Mouse (Mus musculus) midbrain, embryonic 12.5 days (tissue): Measurements from ENCODE around the gene A630089N07Rik. TPM values are rescaled to one million over a fixed set of nuclear protein-coding genes. Genes with fewer than 3 reads are reported as not detected.
"Not testable (repeated sequence)": the region's sequence is repeated elsewhere in the genome, so short reads cannot be mapped to it uniquely, and the experiment has no call there.

Source experiments
- ATAC-seq: fragments of 200-750 bp; cut with Nextera tagmentation; 2 replicates; pipeline ENCODE4 v1.8.0; 2017; ENCODE audit warnings: low read depth, moderate TSS enrichment, moderate library complexity; ENCODE audit not compliant: low FRiP score
- H3K27ac ChIP-seq: fragments of 300-500 bp; sonication (generic); replicated peaks from 2 replicates; pipeline ENCODE4 v1.5.1; 2016; ENCODE audit warnings: mild to moderate bottlenecking
- H3K27me3 ChIP-seq: fragments of 300-500 bp; sonication (generic); 2 replicates; pipeline ENCODE4 v1.6.1; 2016; ENCODE audit warnings: mild to moderate bottlenecking
- H3K36me3 ChIP-seq: fragments of 300-500 bp; sonication (generic); 2 replicates; pipeline ENCODE4 v1.6.1; 2016
- H3K4me1 ChIP-seq: fragments of 300-500 bp; sonication (generic); 2 replicates; pipeline ENCODE4 v1.6.1; 2016
- H3K4me2 ChIP-seq: fragments of 300-500 bp; sonication (generic); replicated peaks from 2 replicates; pipeline ENCODE4 v1.6.1; 2016; ENCODE audit warnings: mild to moderate bottlenecking, moderate library complexity
- H3K4me3 ChIP-seq: fragments of 300-500 bp; sonication (generic); 2 replicates; pipeline ENCODE4 v1.5.1; 2016; ENCODE audit warnings: mild to moderate bottlenecking
- H3K9ac ChIP-seq: fragments of 300-500 bp; sonication (generic); replicated peaks from 2 replicates; pipeline ENCODE4 v1.6.1; 2016; ENCODE audit warnings: mild to moderate bottlenecking, moderate library complexity
- H3K9me3 ChIP-seq: fragments of 300-500 bp; sonication (generic); 2 replicates; pipeline ENCODE4 v1.6.1; 2016; ENCODE audit warnings: mild to moderate bottlenecking
- WGBS: fragments of 180-500 bp; shearing (Covaris S2); methylation state at CpG from one replicate; pipeline ENCODE4 v1.1.7; 2016; 5-methylcytosine and 5-hydroxymethylcytosine counted together
- polyA plus RNA-seq: library from polyadenylated mRNA; unstranded; fragments of >200 nt; fragmentation: Nextera tagmentation; extraction: Ambion mirVana; gene quantifications from 2 replicates; pipeline ENCODE4 v1.2.1, GENCODE M21; 2016

The A630089N07Rik gene
- polyA plus RNA-seq, 1 experiment from 2014 or later = 23.3 TPM

DNA sequence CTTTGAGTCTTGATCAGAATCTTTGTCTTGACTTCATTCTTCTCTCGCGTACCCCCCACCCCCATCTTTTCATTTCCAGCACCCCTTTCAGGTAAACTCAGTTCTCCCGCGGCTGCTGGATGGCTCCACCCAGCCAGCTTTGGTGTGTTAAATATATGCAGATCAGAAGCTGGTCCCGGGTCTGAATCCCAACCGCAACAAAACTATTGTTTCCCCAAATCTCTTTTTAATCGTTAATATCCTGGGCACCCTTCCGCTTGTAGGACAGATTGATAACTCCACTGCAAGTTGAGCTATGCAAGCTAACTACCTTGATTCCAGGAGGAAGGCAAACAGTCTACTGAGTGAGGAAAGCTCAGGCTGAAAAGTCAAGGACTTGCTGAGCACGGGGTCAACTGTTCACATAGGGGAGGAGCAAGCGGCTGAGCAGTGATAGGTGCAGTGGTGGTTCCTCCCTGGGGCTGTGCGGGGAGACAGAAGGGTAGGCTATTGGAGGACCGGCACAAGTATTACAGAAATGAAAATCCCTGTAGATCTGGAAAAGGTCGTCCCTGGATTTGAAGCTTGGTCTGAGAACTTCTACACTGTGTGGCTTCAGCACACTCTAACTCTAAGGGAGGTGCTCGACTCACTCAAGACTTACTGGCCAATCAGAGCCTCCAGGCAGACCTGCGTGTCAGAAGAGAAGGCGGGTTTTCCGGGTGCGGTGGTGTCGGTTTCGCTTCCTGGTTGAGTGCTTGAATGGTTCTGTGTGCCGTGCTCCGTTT lies 85.5 kb downstream of the A630089N07Rik start, which contains the start of gene B230307C23Rik:
TSS of gene B230307C23Rik (plus strand) at position 700 of the 767 bp plus-strand sequence.
- Histone ChIP-seq H3K27ac (peak within 1 kb of the TSS; percentile 39; the same call in 1 of the 2 replicates), H3K9me3 (peaks cover 7% of the 10 kb centered on the region), H3K4me3 (peak within 1 kb of the TSS; percentile 64), H3K9ac (peak within 1 kb of the TSS; percentile 57), H3K4me2 (peak within 1 kb of the TSS; percentile 72), H3K27me3 (no peaks in the 10 kb centered on the region), H3K4me1 (peaks cover 14% of the 10 kb centered on the region), H3K36me3 (peaks cover 5% of the 10 kb centered on the region)
- WGBS = 2% methylated on average over 22 of the region's 22 CpGs
- peak; percentile 98 for ATAC-seq

DNA sequence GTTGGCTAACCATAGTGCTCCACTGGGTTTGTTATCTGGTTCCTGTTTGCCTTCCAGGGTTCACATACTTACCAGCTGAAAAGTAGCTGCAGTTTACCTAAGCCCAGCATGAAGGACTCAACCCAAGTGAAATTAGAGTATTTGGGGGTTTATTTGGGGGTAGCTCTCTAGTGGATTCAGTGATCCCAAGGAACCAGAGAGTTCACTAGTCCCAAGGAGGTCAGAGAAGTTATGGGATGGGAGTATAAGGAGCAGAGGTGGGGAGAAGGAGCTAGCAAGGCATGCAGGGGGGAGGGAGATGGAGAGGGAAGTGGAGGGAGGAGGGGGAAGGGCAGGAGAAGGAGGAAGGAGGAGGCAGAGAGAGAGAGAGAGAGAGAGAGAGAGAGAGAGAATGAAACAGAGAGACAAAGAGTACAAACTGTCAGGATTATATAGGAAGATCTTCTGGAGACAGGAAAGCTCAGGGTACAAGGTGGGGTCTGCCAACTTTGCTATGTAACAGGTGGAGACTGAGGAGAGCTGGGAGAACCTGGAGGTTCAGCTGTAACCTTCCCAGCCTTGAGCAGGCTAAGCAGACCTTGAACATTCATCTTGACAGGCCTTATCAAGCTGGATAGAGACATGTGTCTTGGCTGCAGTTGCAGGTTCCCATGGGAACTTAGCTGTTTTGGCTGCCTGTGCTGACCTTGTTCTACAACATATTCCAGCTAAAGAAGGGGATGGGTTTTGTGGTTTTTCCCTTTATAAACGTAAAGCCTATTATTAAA lies 86.2 kb downstream of the A630089N07Rik start:
- 0 out of 2 replicates have a peak overlapping the region, but pooled peaks have one; percentile 57 for H3K9ac ChIP-seq
- H3K27me3 ChIP-seq = no peaks in the 10 kb centered on the region
- 30% methylated on average over 1 of the region's 1 CpGs for WGBS
- no peak for ATAC-seq
- H3K27ac ChIP-seq = no peak overlapping the region
- peaks cover 7% of the 10 kb centered on the region for H3K9me3 ChIP-seq
- H3K4me3 ChIP-seq = peak overlapping the region; percentile 64
- H3K36me3 ChIP-seq = peaks cover 5% of the 10 kb centered on the region
- H3K4me1 ChIP-seq = peaks cover 14% of the 10 kb centered on the region
- peak overlapping the region; percentile 72 for H3K4me2 ChIP-seq

DNA sequence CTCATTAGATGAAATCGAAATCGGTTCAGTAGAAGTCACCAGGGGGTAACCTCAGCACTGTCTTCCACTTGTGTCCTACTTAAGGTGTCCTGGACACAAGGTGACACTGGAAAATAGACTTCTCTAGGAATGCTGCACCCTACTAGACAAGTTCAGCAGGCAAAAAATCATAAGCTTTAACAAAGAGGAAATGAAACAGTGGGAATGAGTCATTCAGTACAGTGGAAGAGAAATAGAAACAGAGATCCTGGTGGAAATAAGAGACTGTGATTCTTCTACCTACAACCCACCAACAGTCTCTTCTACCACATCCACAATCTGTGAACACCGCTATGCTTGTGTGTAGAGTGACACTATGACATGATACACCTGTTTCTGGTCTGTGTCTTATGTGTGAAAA lies 89.8 kb downstream of the A630089N07Rik start:
- H3K9me3 ChIP-seq, H3K9ac ChIP-seq, H3K4me2 ChIP-seq, H3K27me3 ChIP-seq, H3K27ac ChIP-seq, H3K4me3 ChIP-seq, ATAC-seq, H3K36me3 ChIP-seq, H3K4me1 ChIP-seq: not testable (repeated sequence)
- WGBS = 87% methylated on average over 3 of the region's 3 CpGs

DNA sequence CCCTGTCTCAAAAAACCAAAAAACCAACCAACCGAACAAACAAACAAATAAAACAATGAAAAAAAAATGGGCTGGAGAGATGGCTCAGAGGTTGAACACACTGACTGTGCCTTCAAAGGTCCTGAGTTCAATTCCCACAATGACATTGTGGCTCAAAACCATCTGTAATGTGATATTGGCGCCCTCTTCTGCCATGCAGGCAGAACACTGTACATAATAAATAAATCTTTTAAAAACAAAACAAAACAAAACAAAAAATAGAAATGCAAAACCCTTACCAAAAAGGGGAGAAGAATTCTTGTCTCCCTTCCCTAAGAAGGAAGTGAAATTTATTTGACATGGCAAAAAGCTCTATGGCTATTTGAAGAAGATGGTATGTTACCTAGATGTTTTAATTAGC lies 90.7 kb downstream of the A630089N07Rik start:
- H3K36me3 ChIP-seq = no peaks in the 10 kb centered on the region
- no peak overlapping the region for H3K9ac ChIP-seq
- H3K4me2 ChIP-seq = no peak overlapping the region
- no peak overlapping the region for H3K27ac ChIP-seq
- peaks cover 4% of the 10 kb centered on the region; the same call in 1 of the 2 replicates for H3K9me3 ChIP-seq
- no peaks in the 10 kb centered on the region for H3K27me3 ChIP-seq
- H3K4me1 ChIP-seq = peaks cover 5% of the 10 kb centered on the region
- no peak overlapping the region for H3K4me3 ChIP-seq
- 71% methylated on average over 2 of the region's 2 CpGs for WGBS
- no peak for ATAC-seq

DNA sequence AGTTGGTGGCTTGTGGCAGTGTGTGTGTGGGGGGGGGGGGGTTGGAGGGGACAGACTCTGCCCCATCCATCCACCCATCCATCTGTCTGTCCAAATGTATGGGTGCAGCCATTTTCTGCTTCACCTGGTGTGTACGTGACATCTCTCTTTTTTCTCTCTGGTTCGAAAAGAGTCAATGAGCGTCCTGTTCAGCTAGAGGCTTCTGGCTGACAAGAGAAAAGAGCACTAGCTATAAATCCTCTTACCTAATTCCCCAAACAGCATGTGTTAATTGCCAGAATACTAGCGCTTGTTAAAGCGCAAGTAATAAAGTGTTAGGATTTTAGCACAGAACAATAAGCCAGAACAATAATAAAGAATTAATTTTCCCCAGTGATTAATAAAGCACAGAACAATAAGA lies 97.7 kb downstream of the A630089N07Rik start:
- no peaks in the 10 kb centered on the region for H3K27me3 ChIP-seq
- no peaks in the 10 kb centered on the region for H3K4me1 ChIP-seq
- ATAC-seq = no peak
- no peak overlapping the region for H3K4me3 ChIP-seq
- no peaks in the 10 kb centered on the region for H3K36me3 ChIP-seq
- WGBS = 48% methylated on average over 5 of the region's 5 CpGs
- peaks cover 4% of the 10 kb centered on the region; the same call in 1 of the 2 replicates for H3K9me3 ChIP-seq
- H3K27ac ChIP-seq = no peak overlapping the region
- no peak overlapping the region for H3K4me2 ChIP-seq
- no peak overlapping the region for H3K9ac ChIP-seq

- no peak overlapping the region for H3K9ac ChIP-seq
- no peaks in the 10 kb centered on the region for H3K4me1 ChIP-seq
- no peaks in the 10 kb centered on the region for H3K27me3 ChIP-seq
- no peak for ATAC-seq
- no peak overlapping the region for H3K4me3 ChIP-seq
- H3K9me3 ChIP-seq = no peaks in the 10 kb centered on the region
- H3K27ac ChIP-seq = no peak overlapping the region
- H3K4me2 ChIP-seq = no peak overlapping the region
- H3K36me3 ChIP-seq = no peaks in the 10 kb centered on the region
- 85% methylated on average over 1 of the region's 1 CpGs for WGBS
Measured at GRCm38 (mm10) chr16:97981362-97981761, 100.9 kb downstream of the A630089N07Rik start.

DNA sequence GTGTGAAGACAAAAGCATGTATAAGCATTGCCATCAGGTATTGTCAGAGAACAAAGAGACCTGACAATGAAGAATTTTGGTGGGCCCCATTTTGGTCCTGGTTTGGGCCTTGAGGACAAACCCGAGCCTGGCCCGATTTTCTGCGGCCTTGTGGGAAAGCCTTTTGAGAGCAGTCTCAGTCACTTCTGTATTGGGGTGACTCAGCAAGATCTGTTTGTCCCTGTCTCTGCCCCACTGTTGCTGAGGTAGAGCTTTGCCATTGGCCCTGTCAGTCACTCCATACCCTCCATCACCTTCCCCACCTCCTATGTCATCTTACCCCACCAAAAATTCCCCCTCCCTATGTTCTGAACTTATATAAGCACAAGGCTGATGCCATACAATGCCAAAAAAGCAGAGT lies 104.5 kb downstream of the A630089N07Rik start:
- H3K4me3 ChIP-seq = no peak overlapping the region
- H3K9ac ChIP-seq = no peak overlapping the region
- no peak overlapping the region for H3K4me2 ChIP-seq
- no peaks in the 10 kb centered on the region for H3K9me3 ChIP-seq
- no peaks in the 10 kb centered on the region for H3K27me3 ChIP-seq
- H3K27ac ChIP-seq = no peak overlapping the region
- H3K4me1 ChIP-seq = no peaks in the 10 kb centered on the region
- 86% methylated on average over 3 of the region's 3 CpGs for WGBS
- no peak for ATAC-seq
- H3K36me3 ChIP-seq = no peaks in the 10 kb centered on the region

- Histone ChIP-seq H3K9ac (no peak overlapping the region), H3K9me3 (no peaks in the 10 kb centered on the region), H3K4me1 (no peaks in the 10 kb centered on the region), H3K27ac (no peak overlapping the region), H3K4me3 (no peak overlapping the region), H3K4me2 (no peak overlapping the region), H3K36me3 (no peaks in the 10 kb centered on the region), H3K27me3 (no peaks in the 10 kb centered on the region)
- ATAC-seq = no peak
- 61% methylated on average over 1 of the region's 1 CpGs for WGBS
Measured at GRCm38 (mm10) chr16:97977277-97977676, 105.0 kb downstream of the A630089N07Rik start.

DNA sequence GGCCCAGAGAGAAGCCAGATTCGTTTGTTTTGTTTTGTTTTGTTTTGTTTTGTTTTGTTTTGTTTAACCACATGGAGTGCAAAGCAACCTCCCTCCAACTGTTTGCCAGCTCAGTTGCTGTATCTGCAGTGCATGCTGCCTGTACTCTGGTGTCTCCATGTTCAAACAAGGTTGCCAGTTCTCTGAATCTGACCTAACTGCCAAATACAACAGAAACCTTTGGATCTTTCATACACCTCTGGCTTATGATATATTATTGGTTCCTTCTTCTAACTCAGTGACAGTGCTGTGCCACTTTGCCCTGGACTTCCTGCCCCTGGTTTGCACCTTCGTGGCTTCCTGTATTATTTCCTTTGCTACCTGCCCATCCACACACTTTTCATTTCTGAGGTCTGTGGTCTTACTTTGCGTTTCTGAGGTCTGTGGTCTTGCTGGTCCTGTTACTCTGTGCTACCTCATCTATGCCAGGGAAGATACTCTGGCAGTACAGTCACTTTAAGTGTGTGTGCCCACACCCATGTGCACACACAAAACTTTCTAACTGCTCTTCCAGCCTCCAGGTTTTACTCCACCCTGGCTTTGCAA lies 118.2 kb downstream of the A630089N07Rik start:
- Histone ChIP-seq H3K4me1 (peaks cover 7% of the 10 kb centered on the region; the same call in 1 of the 2 replicates), H3K9me3 (no peaks in the 10 kb centered on the region), H3K36me3 (no peaks in the 10 kb centered on the region), H3K27me3 (no peaks in the 10 kb centered on the region), H3K27ac (no peak overlapping the region), H3K9ac (no peak overlapping the region), H3K4me3 (no peak overlapping the region), H3K4me2 (no peak overlapping the region)
- no peak for ATAC-seq
- WGBS = 84% methylated on average over 3 of the region's 3 CpGs

- Histone ChIP-seq H3K27me3 (no peaks in the 10 kb centered on the region), H3K27ac (peak within 1 kb of the TSS; percentile 95), H3K4me2 (peak within 1 kb of the TSS; percentile 91), H3K36me3 (no peaks in the 10 kb centered on the region), H3K4me3 (peak within 1 kb of the TSS; percentile 92), H3K9me3 (no peaks in the 10 kb centered on the region), H3K9ac (peak within 1 kb of the TSS; percentile 96), H3K4me1 (peaks cover 7% of the 10 kb centered on the region; the same call in 1 of the 2 replicates)
- ATAC-seq = peak; percentile 99
- WGBS = under 1% methylated on average over 78 of the region's 78 CpGs
Measured at GRCm38 (mm10) chr16:97962151-97962948, 119.9 kb downstream of the A630089N07Rik start, which contains the start of the genes C2cd2 and Zbtb21. Gene C2cd2 (minus strand): TSS chr16:97962598. Gene Zbtb21 (minus strand): TSS chr16:97962622.
